Mouse (Mus musculus) heart, adult 11 months (tissue): Measurements from ENCODE around the gene Gart.
A peak's percentile ranks its signal among the peaks of the same experiment; 100 is the strongest.

Experiments
- DNase-seq: peaks from one replicate; pipeline ENCODE4 v3.0.0; 2022

Gart gene

DNA sequence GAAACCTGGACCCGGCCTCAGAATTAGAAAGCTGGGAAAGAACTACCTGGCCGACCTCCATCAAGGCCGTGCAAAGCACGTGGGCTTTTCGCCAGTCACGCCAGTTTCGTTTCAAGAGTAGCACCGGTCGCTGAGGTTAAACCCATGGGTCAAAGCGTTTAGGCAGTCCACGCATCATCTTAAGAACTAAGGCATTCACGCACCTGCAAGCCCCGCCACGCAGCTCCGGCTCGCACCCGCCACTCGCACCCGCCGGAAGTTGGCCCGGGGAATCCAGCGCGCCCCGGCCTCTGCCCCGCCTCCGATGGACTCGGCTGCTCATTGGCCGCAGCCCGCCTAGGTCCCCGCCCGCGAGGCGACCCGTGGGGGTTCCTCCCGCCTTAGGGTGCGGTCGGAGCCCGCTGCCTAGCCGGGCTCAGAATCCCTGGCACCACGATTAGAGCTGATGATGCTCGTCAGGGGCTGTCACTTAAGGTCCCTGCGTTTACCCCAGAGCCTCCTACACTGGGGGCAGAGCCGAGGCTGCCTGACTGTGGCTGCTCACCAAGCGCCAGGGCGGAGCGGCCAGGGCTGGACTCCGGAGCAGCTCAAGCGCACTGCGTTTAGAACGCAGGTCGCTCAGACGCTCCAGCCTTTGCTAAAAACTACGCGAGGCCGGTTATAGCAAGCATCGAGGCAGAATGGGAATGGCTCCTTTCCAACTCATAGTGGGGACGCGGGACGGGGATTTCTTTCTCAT lies at the start of gene Gart:
TSS of gene Gart (minus strand) at position 272 of the 739 bp plus-strand sequence.
- DNase-seq = peak; percentile 100

DNA sequence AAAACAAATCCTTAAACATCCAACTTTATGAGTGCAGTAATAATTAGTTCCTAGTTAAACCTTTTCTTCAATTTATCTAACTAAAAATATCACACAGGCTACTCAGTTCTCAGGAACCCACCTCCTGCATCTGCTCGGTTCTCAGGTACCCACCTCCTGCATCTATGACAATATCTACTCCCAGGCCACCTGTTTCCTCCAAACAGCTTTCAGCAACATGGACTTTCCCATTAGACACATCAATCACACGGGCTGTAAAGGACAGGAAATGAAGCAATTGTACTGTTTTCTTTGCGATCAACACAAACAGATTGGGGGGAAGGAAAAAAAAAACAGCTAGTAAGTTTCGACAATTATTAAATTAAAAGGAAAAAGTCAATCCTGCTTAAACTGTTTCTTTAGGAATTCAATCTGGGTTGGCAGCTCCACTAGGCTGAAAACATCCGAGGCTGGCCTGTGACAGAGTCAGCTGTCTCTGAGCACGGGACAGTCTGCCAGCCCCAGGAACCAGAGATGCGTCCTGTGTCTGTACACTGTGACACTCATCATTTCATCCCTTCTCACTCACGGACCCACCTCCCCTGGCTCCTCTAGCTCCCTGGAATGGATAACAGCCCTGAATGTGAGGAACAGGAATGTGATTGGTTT lies 48.5 kb upstream of the Gart start:
- DNase-seq = no peak

DNA sequence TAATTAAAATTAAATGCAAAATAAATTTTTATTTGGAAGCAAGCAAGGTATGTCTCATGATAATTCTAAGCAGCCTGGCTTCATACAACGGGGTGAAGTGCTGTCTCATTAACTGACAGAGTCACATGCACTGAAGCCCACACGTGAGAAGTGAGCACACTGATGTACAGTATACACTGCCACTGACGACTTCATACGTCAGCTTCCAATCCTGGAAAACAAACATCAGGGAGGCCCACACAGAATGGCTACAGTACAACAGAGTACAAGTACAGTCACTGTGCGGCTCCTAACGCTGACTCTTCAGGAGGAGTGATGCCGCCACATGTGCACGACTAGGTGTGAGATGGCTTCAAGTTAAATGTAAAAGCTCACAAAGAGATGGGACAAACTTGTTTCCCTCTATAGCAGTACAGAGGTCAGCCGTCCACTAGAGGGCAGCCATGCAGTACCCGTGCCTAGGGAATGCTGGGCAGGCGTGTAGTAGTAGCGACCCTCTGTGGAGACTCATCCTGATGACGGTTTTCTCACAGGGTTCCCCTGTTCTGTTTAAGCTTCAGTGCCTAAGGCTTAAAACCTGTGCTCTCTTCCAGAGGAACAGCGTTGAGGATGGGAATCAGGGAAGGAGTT lies 47.8 kb upstream of the Gart start:
- DNase-seq = peak; percentile 95

DNA sequence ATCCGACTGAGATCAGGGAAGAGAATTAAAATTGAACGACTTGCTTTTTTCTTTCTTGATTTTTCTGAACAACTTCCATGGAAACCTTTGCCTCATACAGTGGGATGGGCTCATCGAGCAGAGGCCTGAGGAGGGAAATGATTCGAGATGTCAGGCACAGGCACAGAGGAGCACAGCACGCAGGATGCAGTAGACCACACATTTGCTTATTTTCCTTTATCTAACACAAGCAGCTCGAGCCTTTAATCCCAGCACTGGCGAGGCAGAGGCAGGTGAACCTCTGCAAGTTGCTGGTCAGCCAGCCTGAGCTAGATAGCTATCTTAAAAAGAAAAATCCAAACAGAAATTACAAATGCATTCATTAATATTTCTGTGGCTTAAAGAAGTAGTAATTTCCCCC lies 43.0 kb upstream of the Gart start:
- peak; percentile 79 for DNase-seq

GRCm38 (mm10) chr16:91688619-91689334 lies 42.0 kb upstream of the Gart start, which contains the start of gene Donson:
Donson (minus strand) TSS chr16:91688770.
- peak; percentile 100 for DNase-seq

DNA sequence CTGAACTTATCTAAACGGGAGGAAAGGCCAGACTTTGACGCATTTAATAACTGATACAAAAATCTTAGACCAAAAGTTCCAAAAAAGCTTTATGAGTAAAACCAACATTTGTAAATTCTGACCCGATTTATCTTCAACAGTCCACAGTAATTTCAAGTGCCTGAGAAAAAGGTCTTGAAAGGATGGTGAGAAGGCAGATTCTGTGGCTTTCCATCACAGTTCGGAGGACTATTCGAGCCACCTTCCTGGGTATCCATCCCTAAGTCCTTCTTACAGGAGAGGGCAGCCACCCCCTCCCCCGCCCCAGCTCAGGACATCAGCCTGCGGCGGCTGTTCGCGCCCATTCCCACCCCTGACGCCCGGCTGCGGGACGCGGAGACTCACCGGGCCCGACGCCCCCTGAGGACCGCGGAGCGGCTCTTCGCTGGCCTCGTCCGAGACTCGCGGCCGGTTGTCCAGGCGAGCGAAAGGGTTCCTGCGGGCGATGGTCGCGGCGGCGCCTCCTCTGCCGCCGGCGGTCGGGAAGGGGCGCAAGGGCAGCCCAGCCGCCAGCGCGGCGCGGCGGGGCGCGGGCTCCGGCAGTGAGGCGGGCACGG lies 41.4 kb upstream of the Gart start:
- peak; percentile 55 for DNase-seq

- DNase-seq = peak; percentile 69
These were observed 39.6 kb upstream of the Gart start for GRCm38 (mm10) chr16:91686369-91686768.

DNA sequence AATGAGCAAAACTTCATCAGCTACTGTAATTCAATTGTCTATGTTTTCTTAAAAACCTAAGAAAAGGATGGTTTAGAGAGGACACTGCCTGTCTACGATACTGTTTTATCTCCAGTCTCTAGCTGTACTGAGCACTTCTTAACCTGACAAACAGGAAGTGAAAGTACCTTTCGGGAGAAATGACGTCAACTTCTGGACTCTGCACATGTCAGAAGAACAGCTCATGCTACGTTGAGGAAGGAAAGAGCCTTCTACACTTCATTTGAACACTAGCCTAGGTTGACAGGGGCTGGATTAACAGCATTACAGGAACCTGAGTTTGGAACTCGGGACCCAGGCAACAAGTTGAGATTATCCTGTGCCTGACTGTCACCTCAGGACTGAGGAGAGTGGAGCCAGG lies 38.8 kb upstream of the Gart start:
- no peak for DNase-seq

- DNase-seq = peak; percentile 30
These were observed 33.9 kb upstream of the Gart start for GRCm38 (mm10) chr16:91680656-91681055.

DNA sequence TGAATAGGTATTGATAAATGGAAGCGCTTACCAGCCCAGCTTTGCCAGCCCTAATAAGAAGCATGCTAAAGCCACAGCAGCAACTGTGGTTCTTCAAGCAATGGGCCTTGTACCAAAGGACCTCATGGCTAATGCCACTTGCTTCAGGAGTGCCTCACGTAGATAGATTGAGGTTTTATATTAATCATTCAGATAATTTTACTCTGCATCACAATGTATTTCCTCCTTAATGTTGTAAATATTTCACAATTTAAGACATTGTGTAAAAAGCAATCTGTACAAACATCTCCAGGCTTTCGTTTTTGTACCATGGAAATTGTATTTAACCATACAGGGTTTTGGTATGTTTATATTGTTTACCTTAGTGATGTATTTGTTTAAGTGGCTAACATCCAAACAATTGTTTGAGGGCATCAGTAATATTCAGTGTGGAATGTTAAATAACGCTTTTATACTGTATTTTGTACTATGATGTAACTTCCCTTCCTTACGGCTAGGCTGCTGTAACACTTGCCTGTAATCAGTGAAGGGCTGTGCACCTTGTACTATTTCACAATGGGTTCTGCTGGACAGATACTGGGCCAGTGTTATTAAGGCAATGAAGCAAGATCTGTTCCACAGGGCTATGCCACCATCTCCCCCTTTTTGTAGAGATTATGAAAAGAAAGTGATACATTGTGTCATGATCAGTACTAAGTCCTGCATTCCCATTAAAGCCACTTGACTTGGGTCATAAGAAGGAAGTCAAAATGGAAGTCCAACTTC lies 31.6 kb upstream of the Gart start:
- peak; percentile 22 for DNase-seq

DNA sequence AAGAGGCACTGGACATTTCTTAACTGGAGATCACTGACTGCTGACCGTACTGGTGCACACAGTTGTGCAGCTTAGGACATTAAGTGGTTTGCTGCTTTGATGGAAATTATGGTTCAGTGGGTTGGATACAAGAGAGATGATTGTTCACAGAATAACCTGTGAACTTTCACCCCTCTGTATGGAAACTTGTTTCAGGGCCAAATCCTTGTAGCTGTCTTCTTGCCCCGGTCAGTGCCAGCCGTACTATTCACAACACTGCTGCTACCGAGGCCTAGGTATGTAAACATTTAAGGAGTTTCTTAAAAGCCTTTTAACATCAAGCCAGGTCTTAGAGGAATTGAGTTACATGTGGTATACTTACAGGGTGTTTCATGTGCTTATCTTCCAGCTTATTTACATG lies 27.7 kb upstream of the Gart start:
- no peak for DNase-seq

DNA sequence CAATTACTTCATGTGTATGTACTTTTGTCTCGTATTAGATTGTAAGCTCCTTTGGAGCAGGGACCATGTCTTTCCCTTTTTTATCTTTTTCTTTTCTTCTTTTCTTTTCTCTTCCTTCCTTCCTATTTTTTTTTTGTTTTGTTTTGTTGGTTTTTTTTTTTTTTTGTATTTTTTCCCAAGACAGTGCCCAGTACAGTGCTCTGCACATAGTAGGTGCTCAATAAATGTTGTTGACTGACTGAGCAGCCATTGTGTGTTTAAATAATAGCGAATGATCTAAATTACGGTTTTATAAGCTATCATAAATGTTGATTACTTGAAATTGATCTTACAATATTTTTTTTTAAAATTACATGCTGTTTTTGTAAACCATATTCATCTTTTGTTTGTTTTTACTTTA lies 17.0 kb upstream of the Gart start:
- no peak for DNase-seq

DNA sequence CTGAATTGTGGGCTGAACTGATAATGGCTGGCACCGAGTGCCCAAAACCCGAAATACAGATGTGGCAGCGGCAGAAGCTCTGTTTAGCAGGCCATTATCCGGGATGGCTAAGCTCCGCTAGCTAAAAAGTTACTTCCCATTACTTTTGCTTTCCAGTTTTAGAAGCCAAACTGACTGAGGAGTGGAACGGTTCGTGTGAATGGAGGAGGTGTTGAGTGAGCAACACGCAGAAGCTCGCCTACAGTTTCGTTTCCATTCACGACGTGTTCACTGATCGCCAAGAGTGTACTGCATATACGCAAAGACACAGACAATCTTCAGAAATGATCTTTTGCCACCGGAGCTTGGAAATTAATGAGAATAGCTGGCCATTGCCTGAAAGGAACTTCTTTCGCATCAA lies 15.6 kb upstream of the Gart start:
- DNase-seq = peak; percentile 75

GRCm38 (mm10) chr16:91661397-91661796 lies 14.6 kb upstream of the Gart start:
- DNase-seq = no peak

DNA sequence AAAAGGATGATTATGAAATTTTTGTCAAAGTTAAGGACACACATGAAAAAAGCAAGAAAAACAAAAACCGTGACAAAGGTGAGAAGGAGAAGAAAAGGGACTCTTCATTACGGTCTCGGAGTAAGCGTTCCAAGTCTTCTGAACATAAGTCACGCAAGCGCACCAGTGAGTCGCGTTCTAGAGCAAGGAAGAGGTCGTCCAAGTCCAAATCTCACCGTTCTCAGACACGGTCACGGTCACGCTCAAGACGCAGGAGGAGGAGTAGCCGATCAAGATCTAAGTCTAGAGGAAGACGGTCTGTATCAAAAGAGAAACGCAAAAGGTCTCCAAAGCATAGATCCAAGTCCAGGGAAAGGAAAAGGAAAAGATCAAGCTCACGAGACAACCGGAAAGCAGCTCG lies 13.0 kb upstream of the Gart start:
- DNase-seq = no peak

DNA sequence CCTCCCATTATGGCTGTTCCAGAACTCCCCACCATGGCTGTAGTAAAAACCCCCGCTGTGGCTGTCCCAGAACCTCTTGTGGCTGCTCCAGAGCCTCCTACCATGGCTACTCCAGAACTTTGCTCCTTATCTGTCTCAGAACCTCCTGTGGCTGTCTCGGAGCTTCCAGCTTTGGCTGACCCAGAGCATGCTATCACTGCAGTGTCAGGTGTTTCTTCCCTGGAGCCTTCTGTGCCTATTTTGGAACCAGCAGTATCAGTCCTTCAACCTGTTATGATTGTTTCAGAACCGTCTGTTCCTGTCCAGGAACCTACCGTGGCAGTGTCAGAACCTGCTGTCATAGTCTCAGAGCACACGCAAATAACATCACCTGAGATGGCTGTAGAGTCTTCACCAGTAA lies 11.7 kb upstream of the Gart start:
- DNase-seq = peak; percentile 93

DNA sequence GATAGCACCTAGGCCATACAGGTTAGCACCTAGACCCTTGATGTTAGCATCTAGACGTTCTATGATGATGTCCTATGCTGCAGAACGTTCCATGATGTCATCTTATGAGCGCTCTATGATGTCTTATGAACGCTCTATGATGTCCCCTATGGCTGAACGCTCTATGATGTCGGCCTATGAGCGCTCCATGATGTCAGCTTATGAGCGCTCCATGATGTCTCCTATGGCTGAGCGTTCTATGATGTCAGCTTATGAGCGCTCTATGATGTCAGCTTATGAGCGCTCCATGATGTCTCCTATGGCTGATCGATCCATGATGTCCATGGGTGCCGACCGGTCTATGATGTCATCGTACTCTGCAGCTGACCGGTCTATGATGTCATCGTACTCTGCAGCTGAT lies 10.5 kb upstream of the Gart start:
- DNase-seq = no peak

DNA sequence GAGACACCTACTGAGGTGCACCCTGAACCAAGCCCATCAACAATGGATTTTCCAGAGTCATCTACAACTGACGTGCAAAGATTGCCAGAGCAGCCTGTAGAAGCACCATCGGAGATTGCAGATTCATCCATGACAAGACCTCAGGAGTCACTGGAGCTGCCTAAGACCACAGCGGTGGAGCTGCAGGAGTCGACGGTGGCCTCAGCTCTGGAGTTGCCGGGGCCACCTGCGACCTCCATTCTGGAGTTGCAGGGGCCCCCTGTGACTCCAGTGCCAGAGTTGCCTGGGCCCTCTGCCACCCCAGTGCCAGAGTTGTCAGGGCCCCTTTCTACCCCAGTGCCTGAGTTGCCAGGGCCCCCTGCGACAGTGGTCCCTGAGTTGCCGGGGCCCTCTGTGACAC lies 8.5 kb upstream of the Gart start:
- peak; percentile 93 for DNase-seq

DNA sequence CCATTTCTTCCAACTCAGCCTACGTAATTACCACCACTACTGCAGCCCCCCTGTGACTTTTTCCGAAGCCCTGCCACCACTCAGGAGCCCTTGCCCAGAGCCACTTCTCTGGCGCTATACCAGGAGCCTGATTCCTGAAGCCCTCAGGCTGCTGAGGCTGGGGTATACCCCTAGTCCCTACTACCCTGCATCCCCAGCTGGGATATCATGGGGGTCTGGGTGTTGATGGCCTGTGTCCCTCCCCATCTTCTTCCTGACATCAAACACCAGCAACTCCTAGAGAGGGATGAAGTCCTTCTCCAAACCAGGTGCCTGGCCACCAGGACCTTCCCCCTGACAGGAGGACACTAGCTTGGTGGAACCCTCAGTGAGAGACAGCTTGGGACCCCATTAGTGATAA lies 5.4 kb upstream of the Gart start:
- peak; percentile 91 for DNase-seq

DNA sequence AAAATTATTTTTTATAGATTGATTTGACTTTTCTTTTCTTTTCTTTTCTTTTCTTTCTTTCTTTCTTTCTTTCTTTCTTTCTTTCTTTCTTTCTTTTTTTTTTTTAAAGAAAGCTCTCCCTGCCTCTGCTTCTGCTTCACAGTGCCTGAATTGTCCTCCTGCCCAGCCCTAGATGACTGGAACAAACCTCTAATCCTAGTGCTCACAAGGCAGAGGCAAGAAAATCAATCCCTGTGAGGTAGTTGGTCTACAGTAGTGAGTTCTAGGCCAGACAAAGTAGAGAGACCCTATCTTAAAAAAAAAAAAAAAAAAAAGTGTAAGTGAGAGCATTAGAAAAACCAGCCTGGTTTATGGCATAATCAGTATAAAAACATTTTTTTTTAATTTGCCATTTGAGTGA lies 3.0 kb upstream of the Gart start:
- peak; percentile 61 for DNase-seq

DNA sequence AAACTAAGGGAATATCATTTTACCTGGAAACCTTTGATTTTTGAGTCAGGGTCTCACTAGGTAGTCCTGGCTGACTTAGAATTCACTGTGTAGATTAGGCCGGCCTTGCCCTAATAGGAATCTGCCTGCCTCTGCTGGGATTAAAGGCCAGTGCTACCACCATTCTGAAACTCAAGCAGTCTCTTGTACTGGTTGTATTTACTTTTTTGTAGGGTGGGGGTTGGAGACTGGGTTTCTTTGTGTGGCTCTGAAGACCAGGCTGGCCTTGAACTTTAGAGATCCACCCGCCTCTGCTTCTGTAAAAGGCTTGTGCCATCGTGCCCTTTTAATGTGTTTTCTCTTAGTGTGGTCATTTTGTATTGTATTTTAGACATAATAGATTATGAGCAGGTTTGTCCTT lies 2.5 kb upstream of the Gart start:
- peak; percentile 78 for DNase-seq

- DNase-seq = peak; percentile 98
These were observed 1.4 kb upstream of the Gart start for GRCm38 (mm10) chr16:91648220-91648550.
